In genomic region chr3:79221296-79222191, GRCm38 (mm10) we compare ENCODE assay signal across 8 mouse cellular contexts.
A peak's percentile ranks its signal among the peaks of the same experiment; 100 is the strongest.
DNase-seq lines count a peak whose midpoint lies in the region; ATAC-seq and TF ChIP-seq lines count a peak whose summit lies in the region.

No protein-coding gene starts in this region.

- H3K9me3 ChIP-seq in forebrain, embryonic 15.5 days: no peaks in the 10 kb centered on the region
- H3K9me3 ChIP-seq in hindbrain, embryonic 12.5 days (replicated peaks): no peaks in the 10 kb centered on the region
- no peaks in the 10 kb centered on the region for H3K9me3 ChIP-seq in megakaryocyte, embryonic 14.5 days

- no peaks in the 10 kb centered on the region for H3K36me3 ChIP-seq in spleen, adult 2 months (ENCODE audit: control insufficient read depth, insufficient read depth, low read length)
- no peaks in the 10 kb centered on the region for H3K36me3 ChIP-seq in forebrain, embryonic 15.5 days
- no peaks in the 10 kb centered on the region for H3K36me3 ChIP-seq in hindbrain, embryonic 12.5 days
- no peaks in the 10 kb centered on the region for H3K36me3 ChIP-seq in megakaryocyte, embryonic 14.5 days (replicated peaks; ENCODE audit: low read length)

- TF ChIP-seq POLR2A in spleen, adult 2 months (IDR thresholded peaks at IDR 0.05; ENCODE audit: low read depth, low read length): no peak

- H3K4me3 ChIP-seq in spleen, adult 2 months (ENCODE audit: extremely low read depth, insufficient read depth, insufficient read length): no peak overlapping the region
- no peak overlapping the region for H3K4me3 ChIP-seq in forebrain, embryonic 15.5 days
- H3K4me3 ChIP-seq in hindbrain, embryonic 12.5 days: no peak overlapping the region
- H3K4me3 ChIP-seq in megakaryocyte, embryonic 14.5 days (replicated peaks): peak overlapping the region; percentile 14

- no peaks in the 10 kb centered on the region for H3K4me1 ChIP-seq in spleen, adult 2 months (ENCODE audit: control insufficient read depth, insufficient read depth, insufficient read length)
- peaks cover 43% of the 10 kb centered on the region for H3K4me1 ChIP-seq in forebrain, embryonic 15.5 days
- H3K4me1 ChIP-seq in hindbrain, embryonic 12.5 days: peaks cover 35% of the 10 kb centered on the region
- H3K4me1 ChIP-seq in megakaryocyte, embryonic 14.5 days: peaks cover 56% of the 10 kb centered on the region

- H3K4me2 ChIP-seq in forebrain, embryonic 15.5 days (replicated peaks): no peak overlapping the region
- no peak overlapping the region for H3K4me2 ChIP-seq in hindbrain, embryonic 12.5 days (replicated peaks)

- peak; percentile 24 for ATAC-seq in cerebellum, adult (ENCODE audit: insufficient number of reproducible peaks, low FRiP score, low TSS enrichment)
- ATAC-seq in forebrain, embryonic 15.5 days (replicated peaks): peak; percentile 65
- ATAC-seq in hindbrain, embryonic 12.5 days (ENCODE audit: low FRiP score): peak; percentile 55

- 55% methylated on average over 9 of the region's 9 CpGs for WGBS in spleen, adult 2 months
- WGBS in forebrain, embryonic 15.5 days: 38% methylated on average over 9 of the region's 9 CpGs
- WGBS in hindbrain, embryonic 12.5 days: 39% methylated on average over 9 of the region's 9 CpGs

- no peaks in the 10 kb centered on the region for H3K27me3 ChIP-seq in spleen, adult 2 months (ENCODE audit: control insufficient read depth, insufficient read depth, low read length)
- no peaks in the 10 kb centered on the region for H3K27me3 ChIP-seq in forebrain, embryonic 15.5 days
- H3K27me3 ChIP-seq in hindbrain, embryonic 12.5 days: no peaks in the 10 kb centered on the region
- no peaks in the 10 kb centered on the region for H3K27me3 ChIP-seq in megakaryocyte, embryonic 14.5 days (replicated peaks)

- no peak for TF ChIP-seq CTCF in spleen, adult 2 months (IDR thresholded peaks at IDR 0.05; ENCODE audit: extremely low read depth, insufficient read depth, insufficient read length, insufficient replicate concordance)

- H3K27ac ChIP-seq in spleen, adult 2 months (ENCODE audit: insufficient read depth, low read length): no peak overlapping the region
- no peak overlapping the region for H3K27ac ChIP-seq in forebrain, embryonic 15.5 days (replicated peaks)
- no peak overlapping the region for H3K27ac ChIP-seq in hindbrain, embryonic 12.5 days

- DNase-seq in spleen, adult 2 months (ENCODE audit: low read depth in 1 of 2, low spot score in 2 of 2): peak; percentile 41 to 51
- no peak for DNase-seq in spleen, adult 12 weeks (ENCODE audit: low spot score)
- peak; percentile 58 for DNase-seq in layer of hippocampus, adult 9-11 months
- DNase-seq in right cerebral cortex, postnatal 25 days: peak; percentile 50

- H3K9ac ChIP-seq in forebrain, embryonic 15.5 days (replicated peaks): no peak overlapping the region
- no peak overlapping the region; the same call in 1 of the 2 replicates for H3K9ac ChIP-seq in hindbrain, embryonic 12.5 days
